Mouse (Mus musculus): ENCODE data around the gene Rpl28. TPM values are rescaled to one million over a fixed set of nuclear protein-coding genes. Genes with fewer than 3 reads are reported as not detected.

The Rpl28 gene
- 736 and 741 TPM in 2 replicates for total RNA-seq (2017)

- peak; percentile 89 for ATAC-seq (replicated peaks in 1 of 2; ENCODE audit: insufficient read depth in 1 of 2, low FRiP score in 2 of 2, low TSS enrichment in 1 of 2, low read depth in 1 of 2, poor library complexity in 2 of 2, severe bottlenecking in 2 of 2)
Measured at GRCm38 (mm10) chr7:4792278-4793212, at the start of gene Rpl28. Gene Rpl28, plus strand, starts transcription at chr7:4792874.

- no peak for ATAC-seq (replicated peaks in 1 of 2; ENCODE audit: insufficient read depth in 1 of 2, low FRiP score in 2 of 2, low TSS enrichment in 1 of 2, low read depth in 1 of 2, poor library complexity in 2 of 2, severe bottlenecking in 2 of 2)
Measured at GRCm38 (mm10) chr7:4743354-4743753, 49.3 kb upstream of the Rpl28 start.

- ATAC-seq (replicated peaks in 1 of 2; ENCODE audit: insufficient read depth in 1 of 2, low FRiP score in 2 of 2, low TSS enrichment in 1 of 2, low read depth in 1 of 2, poor library complexity in 2 of 2, severe bottlenecking in 2 of 2): no peak
Measured at GRCm38 (mm10) chr7:4744886-4745285, 47.8 kb upstream of the Rpl28 start.

- no peak for ATAC-seq (replicated peaks in 1 of 2; ENCODE audit: insufficient read depth in 1 of 2, low FRiP score in 2 of 2, low TSS enrichment in 1 of 2, low read depth in 1 of 2, poor library complexity in 2 of 2, severe bottlenecking in 2 of 2)
Measured at GRCm38 (mm10) chr7:4746326-4746980, 46.2 kb upstream of the Rpl28 start.

- no peak; a peak in 1 of 4 replicates for ATAC-seq (replicated peaks in 1 of 2; ENCODE audit: insufficient read depth in 1 of 2, low FRiP score in 2 of 2, low TSS enrichment in 1 of 2, low read depth in 1 of 2, poor library complexity in 2 of 2, severe bottlenecking in 2 of 2)
Measured at GRCm38 (mm10) chr7:4747156-4747899, 45.3 kb upstream of the Rpl28 start.

GRCm38 (mm10) chr7:4748321-4748720, 44.4 kb upstream of the Rpl28 start:
- ATAC-seq (replicated peaks in 1 of 2; ENCODE audit: insufficient read depth in 1 of 2, low FRiP score in 2 of 2, low TSS enrichment in 1 of 2, low read depth in 1 of 2, poor library complexity in 2 of 2, severe bottlenecking in 2 of 2): no peak

- ATAC-seq (replicated peaks in 1 of 2; ENCODE audit: insufficient read depth in 1 of 2, low FRiP score in 2 of 2, low TSS enrichment in 1 of 2, low read depth in 1 of 2, poor library complexity in 2 of 2, severe bottlenecking in 2 of 2): no peak
Measured at GRCm38 (mm10) chr7:4749169-4749568, 43.5 kb upstream of the Rpl28 start.

GRCm38 (mm10) chr7:4751971-4752820, 40.5 kb upstream of the Rpl28 start:
- peak; percentile 29 to 61; a peak in 3 of 4 replicates for ATAC-seq (replicated peaks in 1 of 2; ENCODE audit: insufficient read depth in 1 of 2, low FRiP score in 2 of 2, low TSS enrichment in 1 of 2, low read depth in 1 of 2, poor library complexity in 2 of 2, severe bottlenecking in 2 of 2)

- peak; percentile 88 to 90 for ATAC-seq (replicated peaks in 1 of 2; ENCODE audit: insufficient read depth in 1 of 2, low FRiP score in 2 of 2, low TSS enrichment in 1 of 2, low read depth in 1 of 2, poor library complexity in 2 of 2, severe bottlenecking in 2 of 2)
Measured at GRCm38 (mm10) chr7:4752821-4753570, 39.7 kb upstream of the Rpl28 start, which contains the start of gene Cox6b2. Gene Cox6b2, minus strand, starts transcription at chr7:4753094.

GRCm38 (mm10) chr7:4759670-4760069, 33.0 kb upstream of the Rpl28 start:
- ATAC-seq (replicated peaks in 1 of 2; ENCODE audit: insufficient read depth in 1 of 2, low FRiP score in 2 of 2, low TSS enrichment in 1 of 2, low read depth in 1 of 2, poor library complexity in 2 of 2, severe bottlenecking in 2 of 2): no peak

- no peak for ATAC-seq (replicated peaks in 1 of 2; ENCODE audit: insufficient read depth in 1 of 2, low FRiP score in 2 of 2, low TSS enrichment in 1 of 2, low read depth in 1 of 2, poor library complexity in 2 of 2, severe bottlenecking in 2 of 2)
Measured at GRCm38 (mm10) chr7:4764946-4765710, 27.5 kb upstream of the Rpl28 start.

- no peak for ATAC-seq (replicated peaks in 1 of 2; ENCODE audit: insufficient read depth in 1 of 2, low FRiP score in 2 of 2, low TSS enrichment in 1 of 2, low read depth in 1 of 2, poor library complexity in 2 of 2, severe bottlenecking in 2 of 2)
Measured at GRCm38 (mm10) chr7:4771202-4771601, 21.5 kb upstream of the Rpl28 start, which contains the start of gene Fam71e2. Gene Fam71e2, minus strand, starts transcription at chr7:4771302.

GRCm38 (mm10) chr7:4776131-4776530, 16.5 kb upstream of the Rpl28 start:
- ATAC-seq (replicated peaks in 1 of 2; ENCODE audit: insufficient read depth in 1 of 2, low FRiP score in 2 of 2, low TSS enrichment in 1 of 2, low read depth in 1 of 2, poor library complexity in 2 of 2, severe bottlenecking in 2 of 2): no peak

GRCm38 (mm10) chr7:4776861-4777830, 15.5 kb upstream of the Rpl28 start:
- peak; percentile 15 to 25; a peak in 1 of 4 replicates for ATAC-seq (replicated peaks in 1 of 2; ENCODE audit: insufficient read depth in 1 of 2, low FRiP score in 2 of 2, low TSS enrichment in 1 of 2, low read depth in 1 of 2, poor library complexity in 2 of 2, severe bottlenecking in 2 of 2)
